Mouse (Mus musculus): ENCODE data around the gene 4930524J08Rik. TPM values are rescaled to one million over a fixed set of nuclear protein-coding genes. Genes with fewer than 3 reads are reported as not detected.

Gene 4930524J08Rik
- polyA plus RNA-seq, 1 experiment: 14.1 TPM

GRCm38 (mm10) chr5:99977516-99978301 lies 1.2 kb upstream of the 4930524J08Rik start:
- no peak for TF ChIP-seq CTCF (IDR thresholded peaks at IDR 0.05; ENCODE audit: control insufficient read depth, insufficient read depth, insufficient replicate concordance, low read depth, low read length)
- Histone ChIP-seq H3K36me3 (ENCODE audit: control insufficient read depth, insufficient read depth, low read length) (no peaks in the 10 kb centered on the region), H3K27me3 (ENCODE audit: control insufficient read depth, insufficient read depth, low read length) (no peaks in the 10 kb centered on the region), H3K4me3 (ENCODE audit: control insufficient read depth, low read depth, low read length) (peak overlapping the region; percentile 86), H3K4me1 (ENCODE audit: control insufficient read depth, insufficient read depth, low read length) (peaks cover 11% of the 10 kb centered on the region), H3K27ac (ENCODE audit: control insufficient read depth, insufficient read depth, low read depth, low read length) (peak overlapping the region; percentile 88)

- Histone ChIP-seq H3K4me3 (ENCODE audit: control insufficient read depth, low read depth, low read length) (no peak overlapping the region), H3K36me3 (ENCODE audit: control insufficient read depth, insufficient read depth, low read length) (no peaks in the 10 kb centered on the region), H3K27me3 (ENCODE audit: control insufficient read depth, insufficient read depth, low read length) (no peaks in the 10 kb centered on the region), H3K27ac (ENCODE audit: control insufficient read depth, insufficient read depth, low read depth, low read length) (no peak overlapping the region), H3K4me1 (ENCODE audit: control insufficient read depth, insufficient read depth, low read length) (no peaks in the 10 kb centered on the region)
- no peak for TF ChIP-seq CTCF (IDR thresholded peaks at IDR 0.05; ENCODE audit: control insufficient read depth, insufficient read depth, insufficient replicate concordance, low read depth, low read length)
- no peak for TF ChIP-seq POLR2A (IDR thresholded peaks at IDR 0.05; ENCODE audit: control insufficient read depth, low read depth, low read length)
Measured at GRCm38 (mm10) chr5:99983452-99984061, 4.7 kb downstream of the 4930524J08Rik start.

GRCm38 (mm10) chr5:99994166-99994565 lies 15.3 kb downstream of the 4930524J08Rik start:
- Histone ChIP-seq H3K4me3 (ENCODE audit: control insufficient read depth, low read depth, low read length) (no peak overlapping the region), H3K27me3 (ENCODE audit: control insufficient read depth, insufficient read depth, low read length) (no peaks in the 10 kb centered on the region)
- TF ChIP-seq POLR2A (IDR thresholded peaks at IDR 0.05; ENCODE audit: control insufficient read depth, low read depth, low read length) (no peak), CTCF (IDR thresholded peaks at IDR 0.05; ENCODE audit: control insufficient read depth, insufficient read depth, insufficient replicate concordance, low read depth, low read length) (no peak)

GRCm38 (mm10) chr5:99994680-99995079 lies 15.8 kb downstream of the 4930524J08Rik start:
- TF ChIP-seq CTCF (IDR thresholded peaks at IDR 0.05; ENCODE audit: control insufficient read depth, insufficient read depth, insufficient replicate concordance, low read depth, low read length) (no peak), POLR2A (IDR thresholded peaks at IDR 0.05; ENCODE audit: control insufficient read depth, low read depth, low read length) (no peak)
- Histone ChIP-seq H3K36me3 (ENCODE audit: control insufficient read depth, insufficient read depth, low read length) (no peaks in the 10 kb centered on the region), H3K4me3 (ENCODE audit: control insufficient read depth, low read depth, low read length) (no peak overlapping the region), H3K4me1 (ENCODE audit: control insufficient read depth, insufficient read depth, low read length) (no peaks in the 10 kb centered on the region), H3K27ac (ENCODE audit: control insufficient read depth, insufficient read depth, low read depth, low read length) (no peak overlapping the region), H3K27me3 (ENCODE audit: control insufficient read depth, insufficient read depth, low read length) (no peaks in the 10 kb centered on the region)

More at GRCm38 (mm10) chr5:99994166-99994565, 15.3 kb downstream of the 4930524J08Rik start:
- H3K4me1 ChIP-seq (ENCODE audit: control insufficient read depth, insufficient read depth, low read length): no peaks in the 10 kb centered on the region
- no peaks in the 10 kb centered on the region for H3K36me3 ChIP-seq (ENCODE audit: control insufficient read depth, insufficient read depth, low read length)
- H3K27ac ChIP-seq (ENCODE audit: control insufficient read depth, insufficient read depth, low read depth, low read length): no peak overlapping the region

GRCm38 (mm10) chr5:100000048-100000447 lies 21.2 kb downstream of the 4930524J08Rik start:
- no peak overlapping the region for H3K4me3 ChIP-seq (ENCODE audit: control insufficient read depth, low read depth, low read length)
- no peak overlapping the region for H3K27ac ChIP-seq (ENCODE audit: control insufficient read depth, insufficient read depth, low read depth, low read length)
- H3K36me3 ChIP-seq (ENCODE audit: control insufficient read depth, insufficient read depth, low read length): no peaks in the 10 kb centered on the region
- no peaks in the 10 kb centered on the region for H3K27me3 ChIP-seq (ENCODE audit: control insufficient read depth, insufficient read depth, low read length)
- no peaks in the 10 kb centered on the region for H3K4me1 ChIP-seq (ENCODE audit: control insufficient read depth, insufficient read depth, low read length)
- TF ChIP-seq CTCF (IDR thresholded peaks at IDR 0.05; ENCODE audit: control insufficient read depth, insufficient read depth, insufficient replicate concordance, low read depth, low read length): no peak
- TF ChIP-seq POLR2A (IDR thresholded peaks at IDR 0.05; ENCODE audit: control insufficient read depth, low read depth, low read length): no peak

GRCm38 (mm10) chr5:100000500-100000899 lies 21.6 kb downstream of the 4930524J08Rik start:
- TF ChIP-seq CTCF (IDR thresholded peaks at IDR 0.05; ENCODE audit: control insufficient read depth, insufficient read depth, insufficient replicate concordance, low read depth, low read length): no peak
- TF ChIP-seq POLR2A (IDR thresholded peaks at IDR 0.05; ENCODE audit: control insufficient read depth, low read depth, low read length): no peak
- Histone ChIP-seq H3K4me3 (ENCODE audit: control insufficient read depth, low read depth, low read length) (no peak overlapping the region), H3K4me1 (ENCODE audit: control insufficient read depth, insufficient read depth, low read length) (no peaks in the 10 kb centered on the region), H3K27ac (ENCODE audit: control insufficient read depth, insufficient read depth, low read depth, low read length) (no peak overlapping the region), H3K27me3 (ENCODE audit: control insufficient read depth, insufficient read depth, low read length) (no peaks in the 10 kb centered on the region), H3K36me3 (ENCODE audit: control insufficient read depth, insufficient read depth, low read length) (no peaks in the 10 kb centered on the region)

DNA sequence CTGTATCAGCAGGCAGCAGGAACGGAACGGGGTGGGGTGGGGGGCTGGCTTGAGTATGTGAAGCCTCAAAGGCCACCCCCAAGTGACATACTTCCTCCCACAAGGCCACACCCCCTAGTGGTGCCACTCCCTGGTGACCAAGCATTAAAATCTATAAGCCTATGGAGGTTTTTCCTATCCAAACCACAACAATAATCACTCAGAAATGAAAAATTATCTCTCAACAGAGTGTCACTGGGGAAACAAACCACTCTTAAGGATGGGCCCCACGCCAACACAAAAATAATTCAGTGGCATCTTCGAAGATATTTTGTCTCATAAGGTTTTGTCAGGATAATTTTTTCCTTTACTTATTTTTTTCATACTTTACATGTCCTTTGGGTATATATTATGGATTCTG lies 25.0 kb downstream of the 4930524J08Rik start:
- Histone ChIP-seq H3K4me1 (ENCODE audit: control insufficient read depth, insufficient read depth, low read length) (no peaks in the 10 kb centered on the region), H3K27ac (ENCODE audit: control insufficient read depth, insufficient read depth, low read depth, low read length) (no peak overlapping the region), H3K36me3 (ENCODE audit: control insufficient read depth, insufficient read depth, low read length) (no peaks in the 10 kb centered on the region), H3K27me3 (ENCODE audit: control insufficient read depth, insufficient read depth, low read length) (no peaks in the 10 kb centered on the region), H3K4me3 (ENCODE audit: control insufficient read depth, low read depth, low read length) (no peak overlapping the region)
- no peak for TF ChIP-seq POLR2A (IDR thresholded peaks at IDR 0.05; ENCODE audit: control insufficient read depth, low read depth, low read length)
- TF ChIP-seq CTCF (IDR thresholded peaks at IDR 0.05; ENCODE audit: control insufficient read depth, insufficient read depth, insufficient replicate concordance, low read depth, low read length): no peak

All from testis, adult 2 months (tissue).